Mouse (Mus musculus) A20 (cell line): ENCODE measurements around the gene Nek8.
A peak's percentile ranks its signal among the peaks of the same experiment; 100 is the strongest.

Experiments
- DNase-seq: peaks from one replicate; pipeline ENCODE4 v3.0.0-alpha.2; 2011; ENCODE audit warnings: low read depth, low spot score

Nek8 gene

DNA sequence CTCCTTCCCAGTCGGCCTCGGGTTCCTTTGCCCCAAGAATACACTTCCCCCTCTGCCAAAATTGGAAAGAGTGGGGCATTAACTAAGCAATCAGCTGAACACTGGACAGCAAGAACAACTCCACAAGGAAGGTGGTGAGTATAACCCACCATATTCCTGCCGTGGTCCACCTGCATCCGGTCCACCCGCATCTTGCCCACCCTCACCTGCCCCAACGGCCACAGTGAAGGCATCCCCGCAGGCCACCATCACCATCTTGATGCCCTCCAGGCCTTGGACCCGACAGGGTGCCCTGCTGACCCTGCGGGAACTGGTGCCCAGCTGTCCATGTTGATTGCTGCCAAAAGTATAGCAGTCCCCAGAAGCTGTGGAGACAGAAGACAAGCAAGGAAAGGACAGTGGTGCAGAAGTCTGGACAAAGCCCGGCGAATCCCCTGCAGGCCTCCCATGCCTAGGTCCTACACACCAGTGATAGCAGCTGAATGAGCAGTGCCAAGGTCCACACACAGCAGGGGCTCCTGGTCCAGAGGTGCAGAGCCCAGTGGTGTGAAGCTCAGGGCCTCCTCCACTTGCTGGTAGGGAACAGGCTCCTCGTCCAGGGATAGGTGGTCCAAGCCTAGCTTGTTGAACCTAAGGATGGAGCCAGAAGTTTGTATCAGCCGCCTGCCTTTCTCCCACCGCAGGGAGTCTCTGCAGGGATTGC is 9.1 kb downstream of the Nek8 start:
- DNase-seq = no peak

DNA sequence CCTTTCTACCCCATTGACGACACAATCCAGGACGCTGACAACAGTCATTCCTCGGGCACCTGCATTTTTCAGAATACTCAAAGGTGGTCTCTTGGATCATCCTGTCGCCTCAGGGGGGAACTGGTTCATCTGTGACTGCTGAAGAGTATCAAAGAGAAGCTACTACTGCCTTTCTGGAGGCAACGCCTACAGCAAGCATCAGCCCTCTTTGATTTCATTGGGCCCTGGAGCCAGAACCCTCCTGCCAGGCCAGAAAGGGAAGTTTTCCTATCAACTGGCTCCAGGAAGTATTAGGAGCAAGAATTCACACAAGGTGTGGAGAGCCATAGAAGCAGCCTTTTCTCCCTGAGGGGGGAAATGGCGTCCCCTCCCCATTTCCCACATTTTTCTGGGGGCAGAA is 9.8 kb downstream of the Nek8 start:
- no peak for DNase-seq

DNA sequence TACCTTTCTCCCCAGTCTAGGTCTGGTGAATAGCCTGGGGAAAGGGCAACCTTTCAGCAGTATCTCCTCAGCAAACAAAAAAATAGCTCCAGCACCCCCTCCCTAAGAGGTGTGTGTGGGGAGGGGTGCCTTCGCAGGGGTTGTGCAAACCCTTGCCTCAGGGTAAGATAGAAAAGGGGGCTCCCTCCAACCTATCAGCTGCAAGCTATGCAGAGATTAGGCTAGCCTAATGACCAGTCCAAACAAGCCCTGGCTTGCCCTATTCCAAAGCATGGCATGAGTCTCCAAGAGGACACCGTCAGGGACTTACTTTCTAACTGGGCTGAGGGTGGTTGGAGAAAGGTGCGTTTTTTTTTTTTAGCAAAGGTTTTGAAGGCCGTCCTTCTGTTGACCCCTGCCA is 10.3 kb downstream of the Nek8 start:
- no peak for DNase-seq

DNA sequence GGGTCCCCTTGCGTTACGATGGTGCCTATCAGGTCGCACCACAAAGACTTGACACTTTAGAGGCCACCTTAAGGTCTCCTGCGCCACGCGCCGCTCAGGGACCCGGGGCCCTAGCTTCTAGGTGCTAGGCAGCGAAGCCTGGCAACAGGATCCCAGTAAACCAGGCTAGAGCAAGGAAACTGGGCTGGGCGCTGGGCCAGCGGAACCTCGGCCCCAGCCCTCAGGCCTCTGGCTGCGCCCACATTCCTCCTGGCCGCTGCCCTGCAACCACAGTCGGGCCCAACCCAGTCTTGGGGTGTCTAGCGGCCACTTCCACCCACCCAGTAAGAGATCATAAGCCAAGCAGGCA is 10.7 kb downstream of the Nek8 start:
- no peak for DNase-seq

DNA sequence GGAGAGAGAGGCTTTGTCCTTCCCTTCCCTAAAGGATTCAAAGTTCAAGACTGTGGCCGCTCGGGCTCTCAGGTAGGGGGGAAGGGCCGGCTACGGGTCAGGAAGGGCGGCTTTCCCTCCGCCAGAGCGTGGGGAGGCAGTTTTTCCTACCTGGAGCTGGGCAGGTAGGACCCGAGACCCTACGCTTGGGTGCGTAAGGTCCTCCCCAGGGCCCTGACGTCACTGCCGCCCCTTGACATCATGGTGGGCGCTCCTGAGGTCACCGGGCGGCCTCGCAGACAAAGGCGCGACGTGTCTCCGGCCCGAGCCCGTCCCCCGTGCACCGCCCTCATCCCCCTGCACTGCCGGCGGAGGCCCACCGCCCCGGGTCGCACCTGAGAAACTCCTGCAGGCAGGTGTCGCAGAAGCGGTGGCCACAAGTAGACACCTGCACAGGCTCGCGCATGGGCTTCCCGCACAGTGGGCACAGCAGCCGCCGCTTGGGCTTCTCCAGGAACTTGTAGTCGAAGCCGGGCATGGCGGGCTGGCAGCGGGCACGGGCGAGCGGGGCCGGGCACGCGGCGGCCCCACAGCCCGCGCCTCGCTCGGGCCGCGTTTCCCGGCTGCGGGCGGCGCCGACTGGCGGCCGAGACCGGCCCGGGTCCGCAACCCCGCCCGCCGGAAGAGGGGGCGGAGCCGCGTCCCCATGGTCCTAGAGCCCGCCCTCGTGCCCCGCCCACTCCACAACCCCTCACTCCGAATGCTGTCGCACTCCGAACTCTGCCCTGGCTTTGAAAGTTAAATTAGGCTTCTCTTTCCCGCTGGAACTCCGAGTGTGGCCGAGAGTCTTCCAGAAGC is 11.3 kb downstream of the Nek8 start, which contains the start of gene Traf4:
Traf4 (minus strand) TSS at position 666 of the 837 bp plus-strand sequence.
- peak; percentile 86 for DNase-seq

GRCm38 (mm10) chr11:78164604-78164923 is 11.9 kb downstream of the Nek8 start:
- no peak for DNase-seq

DNA sequence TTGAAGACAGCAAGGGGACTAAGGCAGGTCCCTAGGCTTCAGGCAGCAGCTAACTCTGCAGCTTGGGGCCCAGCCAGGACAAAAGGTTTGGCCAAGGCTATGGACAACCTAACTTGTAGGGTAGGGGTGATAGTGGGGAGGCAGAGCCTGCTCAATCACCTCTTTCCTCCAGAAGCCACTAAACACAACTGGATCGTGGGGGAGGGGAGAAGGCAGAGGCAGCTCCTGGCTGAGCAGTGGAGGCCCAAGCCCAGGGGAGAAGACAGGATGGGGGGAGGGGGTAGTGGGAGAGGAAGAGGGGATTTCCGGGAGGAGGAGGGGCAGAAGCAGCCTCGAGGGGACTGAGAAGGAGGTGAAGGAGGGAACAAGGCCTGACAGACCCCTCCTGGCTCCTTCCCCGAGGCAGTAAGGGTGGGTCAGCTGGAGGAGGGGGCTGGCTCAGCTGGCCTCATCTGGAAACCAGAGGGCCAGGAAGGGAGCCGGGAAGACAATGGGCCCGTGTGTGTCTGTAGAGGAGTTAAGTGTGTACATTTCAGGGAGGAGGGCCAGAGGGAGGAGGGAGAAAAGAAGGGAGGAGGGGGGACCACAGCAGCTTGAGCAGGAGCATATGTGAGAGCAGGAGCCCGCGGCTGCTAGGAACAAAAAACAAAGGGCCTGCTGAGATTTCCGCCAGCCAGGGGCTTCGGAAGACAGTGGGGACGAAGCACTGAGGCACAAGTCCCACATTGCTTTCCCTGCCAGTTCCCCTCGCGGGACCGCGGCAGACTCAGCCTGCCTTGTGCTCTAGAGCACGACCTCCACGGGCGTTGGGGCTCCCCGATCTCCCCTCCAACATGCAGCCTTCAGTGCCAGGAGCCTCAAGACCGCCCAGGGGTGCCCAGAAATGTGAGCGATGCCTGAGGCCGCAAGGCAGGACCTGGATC is 12.5 kb downstream of the Nek8 start:
- DNase-seq = peak; percentile 63

GRCm38 (mm10) chr11:78163045-78163444 is 13.4 kb downstream of the Nek8 start:
- no peak for DNase-seq

DNA sequence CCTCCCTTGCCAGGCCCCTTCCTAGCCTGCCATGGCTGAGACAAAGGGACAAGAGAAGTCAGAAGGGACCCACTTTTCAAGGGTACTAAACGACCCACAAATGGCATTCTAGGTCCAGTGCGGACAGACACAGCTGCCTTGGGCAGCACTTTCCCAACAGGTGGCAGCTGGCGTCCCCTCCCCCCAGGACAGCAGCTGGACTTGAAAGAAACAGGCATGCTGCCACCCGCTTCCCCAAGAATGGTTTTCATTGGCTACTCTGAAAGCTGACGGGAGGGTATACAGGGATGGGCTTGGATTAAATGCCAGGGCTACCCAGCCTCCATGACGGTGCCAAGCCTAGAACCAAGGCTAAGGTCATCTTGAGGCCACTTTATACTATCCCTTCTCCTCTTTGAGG is 14.0 kb downstream of the Nek8 start:
- no peak for DNase-seq

- no peak for DNase-seq
Observed at GRCm38 (mm10) chr11:78161968-78162367, 14.5 kb downstream of the Nek8 start.

- no peak for DNase-seq
Observed at GRCm38 (mm10) chr11:78161169-78161568, 15.3 kb downstream of the Nek8 start.

DNA sequence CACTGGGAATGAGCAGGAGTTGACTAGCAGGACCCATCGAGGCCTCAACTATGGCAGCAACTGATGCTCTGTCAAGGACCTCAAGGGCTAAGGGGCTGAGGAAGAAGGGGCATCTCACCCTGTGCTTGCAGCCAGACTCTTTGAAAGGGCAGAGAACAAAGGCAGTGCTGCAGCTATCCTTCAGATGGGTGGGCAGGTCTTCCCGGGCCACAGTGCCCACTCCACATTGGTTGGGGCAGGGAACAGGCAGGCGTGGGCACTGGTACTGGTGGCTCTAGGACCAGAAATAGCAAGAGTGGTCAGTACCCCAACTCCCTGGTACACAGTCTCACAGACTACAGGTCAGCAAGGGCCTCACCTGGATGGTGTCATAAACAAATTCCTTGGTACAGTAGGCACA is 15.8 kb downstream of the Nek8 start:
- no peak for DNase-seq

DNA sequence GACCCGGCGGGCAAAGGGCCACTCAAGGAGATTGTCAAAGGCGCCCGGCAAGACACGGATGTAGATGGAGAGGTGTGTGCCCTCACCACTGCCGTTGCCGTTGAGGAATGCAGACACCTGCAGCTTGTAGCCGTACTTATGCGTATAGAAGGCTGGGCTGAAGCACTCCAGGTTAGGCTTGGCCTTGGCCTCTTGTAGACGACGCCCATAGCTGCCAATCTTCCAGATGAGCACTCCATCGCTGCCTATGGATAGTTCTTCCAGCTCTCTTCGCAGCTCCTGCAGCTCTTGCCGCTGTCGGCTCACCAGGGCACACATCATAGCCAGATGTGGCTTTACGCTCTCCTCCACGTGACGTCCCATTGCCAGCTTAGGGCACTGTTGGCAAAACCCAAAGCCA is 16.3 kb downstream of the Nek8 start:
- DNase-seq = no peak

DNA sequence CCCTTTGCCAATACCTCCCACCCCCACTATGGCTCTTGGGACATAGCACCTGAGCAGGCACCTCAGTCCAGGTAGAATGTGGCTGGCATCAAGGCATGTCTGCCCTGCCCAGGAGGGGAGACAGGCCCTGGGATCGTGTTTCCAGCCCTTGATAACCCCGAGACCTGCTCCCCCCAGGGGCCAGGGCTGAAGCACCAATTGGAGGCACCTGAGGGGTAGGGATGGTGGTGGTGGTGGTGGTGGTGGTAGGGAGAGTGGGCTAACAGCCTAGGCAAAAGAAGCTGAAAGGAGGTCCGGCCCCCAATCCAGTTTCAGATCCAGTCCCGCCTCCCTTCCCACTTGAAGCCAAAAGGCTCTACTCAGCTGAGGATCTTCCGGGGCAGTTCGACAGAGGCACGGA is 16.9 kb downstream of the Nek8 start:
- DNase-seq = no peak

DNA sequence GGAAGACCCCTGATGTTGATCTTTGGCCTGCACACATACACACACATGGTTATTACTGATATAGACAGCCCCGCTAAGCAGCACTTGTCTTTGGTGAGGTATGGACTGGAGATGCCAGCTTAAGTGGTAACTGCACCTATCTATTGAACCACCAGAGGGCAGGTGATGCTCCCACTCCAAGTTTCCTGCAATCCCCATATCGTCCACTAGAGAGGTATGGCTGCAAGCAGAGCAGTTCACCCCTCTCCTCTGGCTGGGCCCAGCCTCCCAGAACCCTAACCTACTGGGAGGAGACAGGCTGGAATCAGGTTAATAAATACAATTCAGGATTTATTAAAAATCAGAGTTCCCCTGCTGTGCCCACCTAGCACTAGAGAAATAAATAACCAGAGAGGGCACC is 17.4 kb downstream of the Nek8 start:
- peak; percentile 88 for DNase-seq

DNA sequence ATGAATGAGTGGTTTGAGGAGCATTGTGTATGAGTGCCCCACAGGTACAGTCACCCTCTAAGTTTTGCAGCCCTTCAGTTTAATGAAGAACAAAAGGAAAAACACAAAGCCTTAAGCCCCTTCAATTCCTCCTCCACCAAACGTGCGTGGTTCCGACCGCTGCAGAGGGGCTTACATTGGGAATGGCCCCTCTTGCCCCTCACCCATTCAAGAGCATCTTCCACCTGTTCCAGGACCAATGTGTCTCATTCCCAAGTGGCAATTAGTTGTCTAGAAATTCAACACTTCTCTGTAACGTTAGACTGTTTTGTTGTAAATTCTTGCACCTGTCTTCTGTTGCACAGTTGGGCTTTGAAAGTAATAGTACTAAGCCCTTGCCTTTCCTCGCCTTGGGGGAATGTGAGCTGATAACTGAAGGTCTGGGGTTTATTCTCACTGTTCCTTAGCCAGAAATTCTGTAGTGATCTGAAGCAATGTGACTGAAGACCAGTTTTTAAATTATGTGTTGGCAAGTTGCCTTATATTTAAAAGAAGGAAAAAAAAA is 20.2 kb downstream of the Nek8 start:
- DNase-seq = no peak

GRCm38 (mm10) chr11:78155674-78156073 is 20.8 kb downstream of the Nek8 start:
- no peak for DNase-seq

GRCm38 (mm10) chr11:78153778-78154177 is 22.7 kb downstream of the Nek8 start:
- DNase-seq = no peak

DNA sequence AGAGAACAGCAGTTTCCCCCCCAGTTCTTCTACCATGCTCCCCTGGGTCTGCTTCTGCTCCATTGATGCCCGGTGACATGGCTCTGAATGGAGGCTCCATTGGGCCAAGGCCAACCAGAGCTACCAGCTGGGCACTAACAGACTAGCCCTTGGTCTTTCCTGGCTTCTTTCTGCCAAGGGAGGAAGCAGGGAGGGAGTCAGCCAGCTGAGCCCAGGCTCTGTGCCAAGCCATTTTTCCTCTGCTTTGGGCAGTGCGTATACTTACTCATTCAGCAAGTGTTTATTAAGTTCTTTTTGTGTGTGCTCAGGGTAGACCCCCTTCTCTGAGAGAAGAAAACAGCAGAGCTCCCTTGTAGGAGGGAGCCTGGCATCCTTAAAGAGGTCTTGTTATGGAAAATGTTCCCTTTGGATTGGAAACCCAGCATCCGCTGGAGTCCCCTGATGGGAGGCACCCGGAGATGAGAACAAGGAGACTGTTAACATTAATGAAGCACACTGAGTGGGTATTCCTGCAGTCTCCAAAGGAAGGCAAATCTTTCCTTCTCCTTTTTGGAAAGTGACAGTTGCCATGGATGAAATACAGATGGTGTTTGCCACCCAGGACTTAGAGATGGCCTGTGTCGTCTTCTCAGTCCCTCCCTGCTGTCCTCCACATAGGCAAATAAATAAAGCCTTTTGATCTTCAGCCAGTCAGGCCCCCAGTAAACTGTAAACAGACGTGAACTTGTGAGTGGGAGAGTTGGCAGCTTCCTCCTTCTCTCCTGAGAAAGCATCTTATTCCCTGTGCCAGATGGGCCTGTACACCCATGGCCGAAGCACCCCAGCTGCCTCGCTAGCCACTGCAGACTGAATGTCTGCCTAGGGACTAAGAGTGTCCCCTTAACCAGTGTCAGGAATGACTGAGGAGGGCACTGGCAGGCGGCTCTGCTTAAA is 23.9 kb downstream of the Nek8 start:
- DNase-seq = no peak

GRCm38 (mm10) chr11:78151161-78151560 is 25.3 kb downstream of the Nek8 start:
- DNase-seq = peak; percentile 59
